Mouse (Mus musculus): Measurements from ENCODE around the gene Dnajc7.

DNA sequence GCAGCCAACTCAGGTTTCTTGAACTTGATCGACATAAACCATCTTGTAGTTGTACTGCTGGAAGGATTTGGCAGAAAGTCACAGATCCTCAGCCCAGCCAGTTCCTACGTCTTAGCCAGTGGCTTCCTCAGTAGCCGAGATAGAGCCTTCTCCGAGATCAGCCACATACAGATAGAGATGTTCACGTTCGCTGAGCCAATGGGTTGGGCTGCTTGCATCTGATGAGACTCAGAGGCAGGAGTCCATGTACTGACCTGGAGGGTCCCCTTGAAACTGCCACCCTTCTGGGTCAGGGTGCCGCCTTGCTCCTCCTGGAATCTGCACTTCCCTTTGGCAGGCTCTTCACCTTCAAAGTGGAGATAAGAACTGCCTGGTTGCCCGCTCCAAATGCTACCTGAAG is 70.5 kb downstream of the Dnajc7 start:
- TF ChIP-seq CTCF (IDR thresholded peaks at IDR 0.05; ENCODE audit: borderline replicate concordance, extremely low read depth, insufficient read depth, insufficient read length): no peak
- no peak for TF ChIP-seq POLR2A (IDR thresholded peaks at IDR 0.05; ENCODE audit: borderline replicate concordance, extremely low read depth, insufficient read depth, insufficient read length, poor library complexity, severe bottlenecking)

Measured in brain, embryonic 14.5 days (tissue).